Mouse (Mus musculus) liver, adult 2 months (tissue): ENCODE measurements at regions not wholly inside any gene's neighbourhood (a gene's known extent, or its start where the extent isn't known, plus 50 kb on each side); places are given as distances from the start of the nearest gene placed in this dataset.

Source experiments
- DNase-seq: peaks from one replicate; pipeline ENCODE4 v3.0.0-alpha.2; 2011; ENCODE audit warnings: low read depth, low spot score; ENCODE audit errors: extremely low read depth
- H3K27ac ChIP-seq: fragments of 200-500 bp; replicated peaks from 2 replicates; pipeline ENCODE4 v1.5.1; 2012; ENCODE audit warnings: low read depth, mild to moderate bottlenecking, control low read depth, inconsistent platforms, low read length; ENCODE audit not compliant: insufficient read depth
- H3K27me3 ChIP-seq: fragments of 200-500 bp; 2 replicates; pipeline ENCODE4 v1.6.1; 2012; ENCODE audit warnings: mild to moderate bottlenecking, moderate library complexity, low read length, inconsistent platforms; ENCODE audit not compliant: control insufficient read depth, insufficient read depth
- H3K36me3 ChIP-seq: fragments of 200-500 bp; 2 replicates; pipeline ENCODE4 v1.6.1; 2012; ENCODE audit warnings: low read length, inconsistent platforms; ENCODE audit not compliant: control insufficient read depth, insufficient read depth
- H3K4me1 ChIP-seq: fragments of 200-500 bp; 2 replicates; pipeline ENCODE4 v1.6.1; 2011; ENCODE audit warnings: low read length; ENCODE audit not compliant: control insufficient read depth, insufficient read depth
- H3K4me3 ChIP-seq: fragments of 200-500 bp; 2 replicates; pipeline ENCODE4 v1.5.1; 2011; ENCODE audit warnings: low read depth, mild to moderate bottlenecking, control low read depth, low read length, moderate library complexity; ENCODE audit not compliant: insufficient read depth
- H3K79me2 ChIP-seq: fragments of 200-500 bp; 2 replicates; pipeline ENCODE4 v1.6.1; 2012; ENCODE audit warnings: inconsistent platforms, mild to moderate bottlenecking, low read length, moderate library complexity; ENCODE audit not compliant: control insufficient read depth, insufficient read depth
- H3K9ac ChIP-seq: fragments of 200-500 bp; 2 replicates; pipeline ENCODE4 v1.6.1; 2012; ENCODE audit warnings: low read depth, mild to moderate bottlenecking, control low read depth, inconsistent platforms, low read length
- CTCF ChIP-seq: fragments of 200-500 bp; IDR thresholded peaks from 2 replicates; pipeline ENCODE4 v1.5.1; 2011; ENCODE audit warnings: low read depth, low read length, control low read depth
- POLR2A ChIP-seq: fragments of 200-500 bp; IDR thresholded peaks from 2 replicates; pipeline ENCODE4 v1.6.1; 2011; ENCODE audit warnings: low read length, control low read depth; ENCODE audit not compliant: insufficient read depth; ENCODE audit errors: extremely low read depth
- WGBS: fragments of 180-500 bp; shearing (Covaris S2); methylation state at CpG from one replicate; pipeline ENCODE4 v1.1.7; 2018; 5-methylcytosine and 5-hydroxymethylcytosine counted together

GRCm38 (mm10) chr16:12768161-12768895, 341.2 kb upstream of the Ercc4 start:
- no peak overlapping the region for H3K4me3 ChIP-seq
- H3K27me3 ChIP-seq = no peaks in the 10 kb centered on the region
- no peak for TF ChIP-seq CTCF
- no peak for TF ChIP-seq POLR2A
- H3K36me3 ChIP-seq = no peaks in the 10 kb centered on the region
- H3K79me2 ChIP-seq = no peaks in the 10 kb centered on the region
- no peaks in the 10 kb centered on the region for H3K4me1 ChIP-seq
- DNase-seq = no peak
- no peak overlapping the region for H3K9ac ChIP-seq
- H3K27ac ChIP-seq = no peak overlapping the region
- 82% methylated on average over 2 of the region's 2 CpGs for WGBS

DNA sequence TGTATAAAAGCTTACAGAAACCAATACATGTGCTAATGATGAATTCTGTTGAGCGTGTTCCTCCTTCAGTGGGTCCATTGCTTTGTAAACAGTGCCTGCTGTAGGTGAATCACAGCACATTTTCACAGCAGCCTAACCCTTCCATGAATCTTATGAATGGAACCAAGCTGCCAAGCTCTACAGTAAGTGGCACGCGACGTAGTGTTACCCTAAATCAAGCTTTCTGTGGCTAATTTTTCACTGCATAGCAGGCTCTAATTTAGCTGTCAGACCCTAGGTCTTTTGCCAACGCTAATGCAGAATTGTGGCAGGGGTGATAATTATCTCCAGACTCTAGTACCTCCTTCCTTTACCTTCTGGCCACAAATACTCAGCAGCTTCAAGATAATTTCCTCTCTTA, 339.0 kb upstream of the Ercc4 start:
- H3K9ac ChIP-seq = no peak overlapping the region
- H3K27ac ChIP-seq = no peak overlapping the region
- no peak for TF ChIP-seq POLR2A
- no peak for TF ChIP-seq CTCF
- no peaks in the 10 kb centered on the region for H3K79me2 ChIP-seq
- H3K27me3 ChIP-seq = no peaks in the 10 kb centered on the region
- DNase-seq = no peak
- 87% methylated on average over 5 of the region's 5 CpGs for WGBS
- H3K4me3 ChIP-seq = no peak overlapping the region
- no peaks in the 10 kb centered on the region for H3K36me3 ChIP-seq
- no peaks in the 10 kb centered on the region for H3K4me1 ChIP-seq

GRCm38 (mm10) chr16:12772535-12772934, 336.9 kb upstream of the Ercc4 start:
- Histone ChIP-seq H3K27me3 (no peaks in the 10 kb centered on the region), H3K4me3 (no peak overlapping the region), H3K36me3 (no peaks in the 10 kb centered on the region), H3K9ac (no peak overlapping the region), H3K79me2 (no peaks in the 10 kb centered on the region), H3K4me1 (no peaks in the 10 kb centered on the region), H3K27ac (no peak overlapping the region)
- TF ChIP-seq POLR2A (no peak), CTCF (no peak)
- no peak for DNase-seq
- 80% methylated on average over 5 of the region's 5 CpGs for WGBS

GRCm38 (mm10) chr16:12775876-12776275, 333.6 kb upstream of the Ercc4 start:
- TF ChIP-seq CTCF (no peak), POLR2A (no peak)
- Histone ChIP-seq H3K27ac (no peak overlapping the region), H3K4me1 (no peaks in the 10 kb centered on the region), H3K79me2 (no peaks in the 10 kb centered on the region), H3K4me3 (no peak overlapping the region), H3K9ac (no peak overlapping the region), H3K27me3 (no peaks in the 10 kb centered on the region), H3K36me3 (no peaks in the 10 kb centered on the region)
- WGBS = 60% methylated on average over 2 of the region's 2 CpGs
- DNase-seq = no peak

DNA sequence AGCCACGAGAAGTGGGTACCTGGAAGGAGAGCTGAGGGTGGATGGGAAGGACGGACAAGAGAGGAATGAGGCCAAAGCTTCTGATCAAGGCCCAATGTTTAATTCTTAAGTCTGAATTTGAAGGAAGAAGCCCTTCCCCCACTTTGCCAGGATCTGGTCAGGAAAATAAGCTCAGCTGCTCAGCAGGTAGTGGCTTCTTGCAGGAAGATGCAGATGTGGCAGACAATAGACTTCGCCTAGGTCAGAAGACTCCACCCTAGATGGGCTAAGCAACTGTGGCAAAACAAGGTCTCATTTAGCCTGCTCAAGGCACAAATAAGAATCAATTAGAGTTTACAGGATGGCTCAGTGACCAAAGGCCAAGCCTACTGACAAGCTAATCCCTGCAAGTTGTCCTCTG, 330.4 kb upstream of the Ercc4 start:
- Histone ChIP-seq H3K9ac (no peak overlapping the region), H3K4me1 (no peaks in the 10 kb centered on the region), H3K4me3 (no peak overlapping the region), H3K27me3 (no peaks in the 10 kb centered on the region), H3K36me3 (no peaks in the 10 kb centered on the region), H3K27ac (no peak overlapping the region), H3K79me2 (no peaks in the 10 kb centered on the region)
- TF ChIP-seq POLR2A (no peak), CTCF (no peak)
- 77% methylated on average over 3 of the region's 3 CpGs for WGBS
- DNase-seq = no peak

DNA sequence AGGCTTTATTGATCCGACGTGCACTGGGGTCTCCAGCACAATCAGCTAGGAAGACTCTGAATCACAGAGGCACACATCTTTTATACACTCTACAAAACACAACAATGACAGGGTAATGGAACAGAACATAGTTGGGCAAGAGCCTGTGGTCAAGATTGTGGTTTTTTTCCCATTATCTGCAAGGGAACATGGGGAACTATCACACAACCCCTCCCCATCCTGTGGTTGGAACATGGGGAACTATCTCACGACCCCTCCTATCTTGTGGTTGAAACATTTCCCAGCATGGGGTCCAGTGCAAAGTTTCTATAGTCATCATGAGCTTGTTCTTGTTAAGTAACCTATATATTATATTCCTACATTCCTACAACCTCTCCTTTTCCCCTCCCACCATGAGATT, 328.8 kb upstream of the Ercc4 start:
- Histone ChIP-seq H3K27ac (no peak overlapping the region), H3K79me2 (no peaks in the 10 kb centered on the region), H3K4me3 (no peak overlapping the region), H3K36me3 (no peaks in the 10 kb centered on the region), H3K9ac (no peak overlapping the region), H3K27me3 (no peaks in the 10 kb centered on the region), H3K4me1 (no peaks in the 10 kb centered on the region)
- DNase-seq = no peak
- 82% methylated on average over 3 of the region's 3 CpGs for WGBS
- TF ChIP-seq POLR2A (no peak), CTCF (no peak)
